Mouse (Mus musculus) MEL (cell line): ENCODE data around the gene Fam222b. TPM values are rescaled to one million over a fixed set of nuclear protein-coding genes. Genes with fewer than 3 reads are reported as not detected.

ENCODE experiments used
- DNase-seq: peaks from one replicate; pipeline ENCODE4 v3.0.0; 2011; ENCODE audit warnings: low read depth, low spot score
- H3K27ac ChIP-seq: 2 replicates; pipeline ENCODE4 v1.5.1; 2012; ENCODE audit warnings: low read depth, mild to moderate bottlenecking, control low read depth, low read length, moderate library complexity; ENCODE audit not compliant: control insufficient read depth
- H3K27me3 ChIP-seq, 2 experiments: fragments of 150-350 bp in 1 of 2; sonication (generic) in 1 of 2; 2 replicates each; pipeline ENCODE4 v1.6.1; 2012; ENCODE audit warnings: low read length in 2 of 2, mild to moderate bottlenecking in 2 of 2, improper control_type of control experiment in 1 of 2, moderate library complexity in 1 of 2; ENCODE audit not compliant: insufficient read depth in 2 of 2, control insufficient read depth in 1 of 2
- H3K36me3 ChIP-seq, 2 experiments: 2 replicates each; pipeline ENCODE4 v1.6.1; 2012 to 2014; ENCODE audit warnings: low read length in 2 of 2, improper control_type of control experiment in 1 of 2, inconsistent platforms in 1 of 2, mild to moderate bottlenecking in 1 of 2; ENCODE audit not compliant: insufficient read depth in 2 of 2, control insufficient read depth in 1 of 2
- H3K4me1 ChIP-seq, 2 experiments: fragments of 150-350 bp in 1 of 2; sonication (generic) in 1 of 2; 2 replicates each; pipeline ENCODE4 v1.6.1; 2012; ENCODE audit warnings: low read length in 2 of 2, improper control_type of control experiment in 1 of 2, mild to moderate bottlenecking in 1 of 2; ENCODE audit not compliant: insufficient read depth in 2 of 2, control insufficient read depth in 1 of 2
- H3K4me3 ChIP-seq, 2 experiments: fragments of 150-350 bp in 1 of 2; sonication (generic) in 1 of 2; 2 replicates each; pipeline ENCODE4 v1.5.1; 2012; ENCODE audit warnings: low read depth in 2 of 2, low read length in 2 of 2, mild to moderate bottlenecking in 2 of 2, moderate library complexity in 2 of 2, control low read depth in 1 of 2, improper control_type of control experiment in 1 of 2; ENCODE audit not compliant: control insufficient read depth in 1 of 2, insufficient read depth in 1 of 2
- H3K79me2 ChIP-seq: 2 replicates; pipeline ENCODE4 v1.6.1; 2012; ENCODE audit warnings: mild to moderate bottlenecking, low read length, moderate library complexity; ENCODE audit not compliant: control insufficient read depth, poor library complexity, insufficient read depth
- H3K9ac ChIP-seq: 2 replicates; pipeline ENCODE4 v1.6.1; 2012; ENCODE audit warnings: low read depth, mild to moderate bottlenecking, control low read depth, low read length, moderate library complexity; ENCODE audit not compliant: control insufficient read depth, poor library complexity, severe bottlenecking
- H3K9me3 ChIP-seq: fragments of 150-350 bp; sonication (generic); replicated peaks from 2 replicates; pipeline ENCODE4 v1.6.1; 2012; ENCODE audit warnings: mild to moderate bottlenecking, low read length, improper control_type of control experiment, moderate library complexity; ENCODE audit not compliant: insufficient read depth
- BHLHE40 ChIP-seq: IDR thresholded peaks from 2 replicates; pipeline ENCODE4 v1.6.1; 2012; ENCODE audit warnings: low read depth, mild to moderate bottlenecking, inconsistent platforms, low read length, improper control_type of control experiment, borderline replicate concordance
- CHD2 ChIP-seq: IDR thresholded peaks from 2 replicates; pipeline ENCODE4 v1.6.1; 2011; ENCODE audit warnings: low read length, improper control_type of control experiment
- CTCF ChIP-seq, 3 experiments: IDR thresholded peaks in 2 of 3; conservative IDR thresholded peaks in 1 of 3; 2 replicates each; pipeline ENCODE4 v1.5.1; 2011 to 2012; ENCODE audit warnings: low read length in 3 of 3, low read depth in 2 of 3, mild to moderate bottlenecking in 2 of 3, improper control_type of control experiment in 1 of 3, inconsistent platforms in 1 of 3, mixed read lengths in 1 of 3, moderate library complexity in 1 of 3; ENCODE audit not compliant: control insufficient read depth in 1 of 3, insufficient read depth in 1 of 3, poor library complexity in 1 of 3, severe bottlenecking in 1 of 3
- ELF1 ChIP-seq: IDR thresholded peaks from 2 replicates; pipeline ENCODE4 v1.6.1; 2014; ENCODE audit warnings: low read depth, mild to moderate bottlenecking, inconsistent platforms, low read length, improper control_type of control experiment, moderate library complexity
- GABPA ChIP-seq: IDR thresholded peaks from 2 replicates; pipeline ENCODE4 v1.6.1; 2012; ENCODE audit warnings: low read depth, mild to moderate bottlenecking, inconsistent platforms, low read length, improper control_type of control experiment, moderate library complexity
- HCFC1 ChIP-seq: IDR thresholded peaks from 2 replicates; pipeline ENCODE4 v1.6.1; 2012; ENCODE audit warnings: low read depth, mild to moderate bottlenecking, inconsistent platforms, low read length, improper control_type of control experiment, moderate library complexity
- MAFK ChIP-seq: IDR thresholded peaks from 2 replicates; pipeline ENCODE4 v1.6.1; 2011; ENCODE audit warnings: low read depth, mild to moderate bottlenecking, low read length, improper control_type of control experiment, borderline replicate concordance
- POLR2A ChIP-seq, 2 experiments: IDR thresholded peaks; 2 replicates each; pipeline ENCODE4 v1.6.1; 2011 to 2012; ENCODE audit warnings: low read length in 2 of 2, mild to moderate bottlenecking in 2 of 2, control low read depth in 1 of 2, improper control_type of control experiment in 1 of 2, low read depth in 1 of 2, moderate library complexity in 1 of 2; ENCODE audit not compliant: control insufficient read depth in 1 of 2, insufficient read depth in 1 of 2, poor library complexity in 1 of 2
- POLR2AphosphoS2 ChIP-seq: IDR thresholded peaks from 2 replicates; pipeline ENCODE4 v1.6.1; 2011; ENCODE audit warnings: low read length, improper control_type of control experiment
- RAD21 ChIP-seq: IDR thresholded peaks from 2 replicates; pipeline ENCODE4 v1.6.1; 2011; ENCODE audit warnings: mild to moderate bottlenecking, low read depth, low read length, improper control_type of control experiment
- SIN3A ChIP-seq: IDR thresholded peaks from 2 replicates; pipeline ENCODE4 v1.6.1; 2012; ENCODE audit warnings: low read length, improper control_type of control experiment, inconsistent platforms
- SMC3 ChIP-seq: IDR thresholded peaks from 2 replicates; pipeline ENCODE4 v1.6.1; 2011; ENCODE audit warnings: low read depth, low read length, improper control_type of control experiment
- USF1 ChIP-seq: IDR thresholded peaks from 2 replicates; pipeline ENCODE4 v1.6.1; 2014; ENCODE audit warnings: low read depth, mild to moderate bottlenecking, inconsistent platforms, low read length, improper control_type of control experiment, moderate library complexity
- polyA plus RNA-seq, 2 experiments: library from polyadenylated mRNA; stranded (reverse) in 1 of 2; unstranded in 1 of 2; fragments of >175 nt in 1 of 2; fragments of >200 nt in 1 of 2; gene quantifications; 2 replicates each; pipeline versions ENCODE4 v1.2.1 to v1.2.4; 2012; ENCODE audit warnings: low replicate concordance in 2 of 2, low read depth in 1 of 2; ENCODE audit not compliant: insufficient read length in 2 of 2, insufficient read depth in 1 of 2, missing spikeins in 1 of 2
- total RNA-seq: library from RNA; depleted of rRNA; stranded (reverse); fragments of 300-350 nt; gene quantifications from 2 replicates; pipeline ENCODE4 v1.2.3, GENCODE M21; 2012

The Fam222b gene
- total and polyA plus RNA-seq, 3 experiments: 2.4 to 8.1 TPM; not detected in 1

DNA sequence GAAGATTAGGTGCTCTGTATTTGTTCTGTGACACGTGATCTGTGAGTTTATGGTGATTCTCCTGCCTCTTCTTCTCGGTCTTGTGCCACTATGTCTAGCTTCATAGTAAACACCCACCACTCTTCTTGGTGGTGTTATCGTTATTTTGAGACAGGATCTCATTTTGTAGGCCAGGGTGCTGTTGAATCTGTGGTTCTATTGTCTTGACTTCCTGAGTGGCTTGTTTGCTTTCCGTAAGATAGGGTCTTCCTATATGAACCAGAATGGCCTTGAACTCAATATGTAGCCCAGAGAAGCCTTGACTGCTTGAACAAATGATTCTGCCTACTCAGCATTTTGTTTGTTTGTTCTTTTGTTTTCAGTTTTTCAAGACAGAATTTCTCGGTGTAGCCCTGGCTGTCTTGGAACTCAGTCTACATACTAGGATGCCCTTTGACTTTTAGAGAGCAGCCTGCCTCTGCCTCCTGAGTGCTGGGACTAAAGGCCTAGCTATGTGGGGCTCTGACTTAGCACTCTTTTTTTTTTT, 6.6 kb upstream of the Fam222b start:
- H3K9ac ChIP-seq: no peak overlapping the region
- H3K36me3 ChIP-seq: peaks cover 0 to 5% of the 10 kb centered on the region in 2 experiments; a peak in 1 of 4 replicates
- no peaks in the 10 kb centered on the region for H3K9me3 ChIP-seq
- no peaks in the 10 kb centered on the region for H3K27me3 ChIP-seq
- H3K79me2 ChIP-seq: no peaks in the 10 kb centered on the region
- no peak for DNase-seq
- no peak overlapping the region for H3K27ac ChIP-seq
- H3K4me1 ChIP-seq: 0 out of 4 replicates have a peak, but pooled peaks cover 0 to 3% of the 10 kb centered on the region in 2 experiments
- H3K4me3 ChIP-seq: no peak overlapping the region
- TF ChIP-seq MAFK (peak; percentile 88), USF1 (peak; percentile 77), CHD2 (no peak), BHLHE40 (0 out of 2 replicates have a peak, but pooled peaks have one; percentile 28)

DNA sequence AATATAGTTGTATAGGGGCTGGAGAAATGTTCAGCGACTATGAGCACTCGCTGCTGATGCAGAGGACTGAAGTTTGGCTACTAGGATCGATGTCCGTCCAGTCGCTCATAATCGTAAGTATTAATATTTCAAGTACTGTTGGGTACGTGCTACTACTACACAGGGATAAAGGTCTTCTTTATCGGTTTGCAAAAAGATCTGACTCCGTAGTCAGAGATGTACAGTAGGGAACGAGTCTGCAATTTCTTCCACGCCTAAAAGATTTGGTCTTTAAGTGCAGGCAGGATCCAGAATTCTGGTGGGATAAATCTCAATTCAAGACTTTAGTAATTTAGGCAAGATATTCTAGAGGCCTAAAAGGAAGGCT, 340 bp upstream of the Fam222b start:
- peaks cover 0 to 27% of the 10 kb centered on the region in 2 experiments; a peak in 2 of 4 replicates for H3K36me3 ChIP-seq
- peak overlapping the region; percentile 69 to 73 for H3K4me3 ChIP-seq
- TF ChIP-seq POLR2AphosphoS2 (no peak), SIN3A (peak; percentile 62; the same call in 1 of the 2 replicates)
- no peaks in the 10 kb centered on the region for H3K27me3 ChIP-seq
- H3K9ac ChIP-seq: peak overlapping the region; percentile 74
- DNase-seq: no peak
- H3K9me3 ChIP-seq: no peaks in the 10 kb centered on the region
- H3K79me2 ChIP-seq: no peaks in the 10 kb centered on the region
- peak overlapping the region; percentile 65 for H3K27ac ChIP-seq
- H3K4me1 ChIP-seq: peaks cover 4 to 14% of the 10 kb centered on the region in 2 experiments; a peak in 3 of 4 replicates

DNA sequence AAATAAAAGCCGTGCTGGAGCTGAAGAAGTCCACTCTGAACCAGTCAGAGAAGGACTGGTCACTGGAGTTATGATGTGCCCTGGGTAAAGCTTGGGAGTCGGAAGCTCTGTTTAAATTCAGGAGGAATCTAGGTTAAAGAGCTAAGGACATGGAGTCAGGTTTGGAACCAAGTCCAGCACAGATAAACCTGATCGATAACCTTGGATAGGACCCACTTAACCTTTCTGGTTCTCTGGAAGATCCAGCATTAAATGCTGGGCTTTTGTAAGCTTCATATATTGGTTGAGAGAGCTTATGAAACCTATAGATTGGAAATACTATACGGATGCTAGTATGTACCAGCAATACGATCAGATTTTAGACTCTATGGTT, 670 bp downstream of the Fam222b start:
- Histone ChIP-seq H3K4me3 (peak overlapping the region; percentile 69 to 73), H3K27ac (no peak overlapping the region), H3K79me2 (no peaks in the 10 kb centered on the region), H3K4me1 (peaks cover 4 to 14% of the 10 kb centered on the region in 2 experiments; a peak in 3 of 4 replicates), H3K9ac (peak overlapping the region; percentile 46), H3K36me3 (peaks cover 0 to 27% of the 10 kb centered on the region in 2 experiments; a peak in 2 of 4 replicates), H3K27me3 (no peaks in the 10 kb centered on the region), H3K9me3 (no peaks in the 10 kb centered on the region)
- no peak for TF ChIP-seq HCFC1
- TF ChIP-seq SIN3A: no peak
- TF ChIP-seq RAD21: no peak
- no peak for TF ChIP-seq POLR2A (IDR thresholded peaks at IDR 0.05; ENCODE audit: control insufficient read depth in 1 of 2, insufficient read depth in 1 of 2, low read depth in 1 of 2, low read length in 2 of 2, poor library complexity in 1 of 2)
- no peak for TF ChIP-seq SMC3
- TF ChIP-seq ELF1: no peak
- TF ChIP-seq CTCF (IDR thresholded peaks at IDR 0.05 in 2 of 3, conservative IDR thresholded peaks at IDR 0.05 in 1 of 3; ENCODE audit: control insufficient read depth in 1 of 3, insufficient read depth in 1 of 3, low read depth in 2 of 3, low read length in 3 of 3, poor library complexity in 1 of 3, severe bottlenecking in 1 of 3): no peak
- no peak for TF ChIP-seq GABPA
- no peak for DNase-seq
